Mouse (Mus musculus) adrenal gland, postnatal 36 days (tissue): ENCODE measurements around the gene Slc19a1. TPM values are rescaled to one million over a fixed set of nuclear protein-coding genes. Genes with fewer than 3 reads are reported as not detected.

Source experiments
- DNase-seq, 2 experiments: peaks; one replicate each; pipeline ENCODE4 v3.0.0; 2021; ENCODE audit warnings: mixed read lengths in 1 of 2
- total RNA-seq, 2 experiments: library from RNA; stranded (reverse); gene quantifications; 2 replicates each; pipeline ENCODE4 v1.2.3; 2021

Gene Slc19a1
- total RNA-seq, 2 experiments from 2014 or later, result 19.3 to 25.1 TPM

DNA sequence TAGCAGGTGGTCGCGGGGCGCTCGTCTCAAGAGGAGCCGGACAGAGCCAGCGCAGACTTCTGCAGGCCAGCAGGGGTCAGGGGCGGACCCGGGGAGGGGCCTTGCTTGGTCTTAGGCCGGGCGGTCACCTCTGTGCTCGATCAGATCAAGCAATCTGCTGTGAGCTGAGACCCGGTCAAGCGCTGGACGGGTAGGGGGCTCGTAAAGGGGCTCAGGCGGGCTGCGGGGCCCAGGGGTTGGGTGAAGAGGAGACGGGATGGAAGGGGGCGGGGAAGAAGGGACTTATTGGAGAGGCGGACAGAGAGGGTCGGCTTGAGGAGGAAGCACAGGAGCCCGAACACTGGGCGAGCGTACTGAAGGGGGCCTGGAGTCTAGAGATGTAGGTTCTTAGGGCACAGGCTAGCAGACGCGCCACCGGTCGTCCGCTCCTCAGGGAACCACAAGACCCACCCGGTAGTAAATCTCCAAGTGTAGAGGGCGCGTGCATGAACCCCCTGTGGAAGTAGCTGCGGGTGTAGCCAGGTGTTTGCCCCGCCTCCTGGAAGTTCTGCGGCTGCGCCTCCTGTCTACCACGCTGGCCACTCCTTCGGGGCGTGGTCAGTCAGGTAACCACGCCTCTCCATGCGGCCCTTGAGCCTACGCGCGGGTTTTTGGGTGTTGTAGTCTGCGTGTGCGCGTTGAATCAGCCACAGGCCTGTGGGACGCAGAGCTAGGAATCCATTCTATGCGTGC, 716 bp downstream of the Slc19a1 start:
- peak; percentile 95 to 98 for DNase-seq

DNA sequence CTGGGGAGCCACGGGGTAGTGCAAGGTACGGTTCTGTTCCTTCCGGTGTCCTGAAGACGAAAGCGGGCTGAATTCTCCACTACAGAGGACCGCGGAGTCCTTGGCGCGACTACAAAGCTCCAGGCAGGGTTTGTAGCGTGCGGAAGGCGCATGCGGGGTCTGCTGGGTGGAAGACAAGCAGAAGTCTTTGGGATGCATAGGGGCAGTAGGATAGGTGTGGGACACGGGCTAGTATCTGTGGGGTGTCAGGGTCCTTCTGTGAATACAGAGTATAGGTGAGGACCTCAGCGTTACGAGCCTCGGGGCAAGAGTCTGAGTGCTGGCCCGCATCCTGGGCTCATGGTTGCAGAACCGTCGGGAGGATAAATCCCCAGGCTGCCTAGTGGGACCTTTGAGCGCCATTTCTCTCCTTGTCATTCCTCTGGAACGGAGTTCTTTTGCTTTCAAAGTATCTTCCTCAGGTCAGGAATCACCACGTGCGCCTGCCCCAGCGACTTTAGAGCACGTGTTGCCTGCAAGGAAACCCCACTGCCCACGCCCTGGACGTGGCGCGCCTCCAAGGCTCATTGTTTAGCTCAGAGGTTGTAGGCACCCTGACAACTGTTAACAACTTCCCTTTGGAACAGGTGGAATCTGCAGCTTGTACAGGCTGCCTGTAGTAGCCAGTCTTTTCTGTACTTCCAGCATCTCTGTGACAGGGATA, 1.4 kb downstream of the Slc19a1 start:
- peak; percentile 59 to 70 for DNase-seq

DNA sequence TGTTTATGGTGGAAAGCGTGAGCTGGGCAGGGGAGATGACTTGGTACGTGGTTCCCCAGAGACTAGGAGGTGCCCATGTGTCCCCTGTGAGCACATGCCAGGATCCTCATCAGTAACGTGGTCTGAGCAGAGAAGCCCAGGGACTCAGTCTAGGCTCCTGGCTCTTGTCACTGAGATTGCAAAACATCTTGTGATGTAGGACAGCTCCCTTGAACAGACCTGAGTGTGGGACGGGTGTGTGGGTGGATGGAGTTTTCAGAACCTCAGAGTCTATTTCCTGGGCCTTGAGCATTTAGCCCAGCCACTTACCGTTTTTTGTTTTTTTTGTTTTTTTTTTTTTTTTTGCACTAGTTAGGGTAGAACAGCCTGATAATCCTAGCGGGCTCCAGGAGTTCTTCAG, 3.4 kb downstream of the Slc19a1 start:
- DNase-seq, result no peak

DNA sequence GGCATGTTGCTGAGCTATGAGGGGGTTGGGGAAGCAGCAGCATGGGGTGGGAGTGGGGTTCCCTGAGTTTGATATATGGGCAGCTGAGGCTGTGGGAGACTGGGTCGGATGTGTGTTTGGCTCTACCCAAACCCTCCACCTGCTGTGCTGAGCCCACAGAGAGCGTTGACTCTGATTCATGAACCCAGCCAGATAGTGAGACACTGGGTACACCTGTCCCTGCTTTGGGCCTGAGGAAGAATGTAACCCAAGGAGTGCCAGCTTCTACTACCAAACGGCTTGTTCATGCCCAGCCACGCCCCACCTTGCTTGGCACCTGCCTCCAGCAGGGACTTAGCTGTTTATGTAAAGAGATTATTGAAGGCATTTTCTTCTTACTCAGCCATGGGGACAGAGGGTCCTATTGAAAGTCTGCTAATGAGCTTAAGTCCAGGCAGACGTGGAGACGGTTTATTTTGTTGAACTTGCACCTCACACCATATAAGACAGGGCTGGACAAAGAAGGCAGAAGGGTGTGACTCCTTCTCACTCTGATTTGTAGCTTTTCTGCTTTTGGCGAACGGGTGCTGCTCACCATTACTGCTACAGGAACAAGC, 6.6 kb downstream of the Slc19a1 start:
- no peak for DNase-seq

DNA sequence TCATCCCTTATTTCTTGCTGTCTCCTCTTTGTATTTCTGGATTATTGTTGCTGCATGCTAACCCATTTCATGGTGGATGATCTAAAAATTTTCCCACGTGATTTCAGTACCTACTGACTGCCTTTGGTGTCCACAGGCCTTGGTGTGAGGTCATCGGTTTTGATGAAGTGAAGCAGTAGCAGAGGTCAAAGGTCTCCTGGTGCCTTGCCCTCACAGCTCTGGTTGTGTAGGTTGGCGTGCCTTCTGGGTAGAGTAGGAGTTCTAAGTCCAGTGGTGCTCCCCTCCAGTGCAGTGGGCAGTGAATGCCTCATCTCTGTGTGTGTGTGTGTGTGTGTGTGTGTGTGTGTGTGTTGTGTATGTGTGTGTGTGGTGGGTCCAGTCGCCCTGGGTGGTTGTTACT, 16.2 kb downstream of the Slc19a1 start:
- DNase-seq, result no peak

DNA sequence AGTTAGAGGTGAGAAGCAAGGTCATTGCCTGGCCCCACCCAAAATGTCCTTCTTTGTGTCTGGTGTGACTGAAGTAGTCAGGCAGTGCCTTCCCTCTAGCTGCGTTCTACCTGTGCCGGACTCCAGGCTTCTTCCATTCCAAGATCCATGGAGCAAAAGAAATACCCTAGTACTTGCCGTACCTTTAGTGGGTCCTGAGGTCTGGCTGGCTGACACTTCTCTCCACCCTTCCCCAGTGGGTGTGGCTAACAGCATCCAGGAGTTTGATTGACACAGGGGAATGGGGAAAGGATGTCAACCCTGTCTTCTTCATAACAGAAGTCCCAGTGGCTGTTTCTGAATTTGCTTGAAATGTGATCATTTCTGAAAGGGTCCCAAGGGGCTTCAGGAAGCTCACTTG, 16.6 kb downstream of the Slc19a1 start:
- DNase-seq, result no peak

DNA sequence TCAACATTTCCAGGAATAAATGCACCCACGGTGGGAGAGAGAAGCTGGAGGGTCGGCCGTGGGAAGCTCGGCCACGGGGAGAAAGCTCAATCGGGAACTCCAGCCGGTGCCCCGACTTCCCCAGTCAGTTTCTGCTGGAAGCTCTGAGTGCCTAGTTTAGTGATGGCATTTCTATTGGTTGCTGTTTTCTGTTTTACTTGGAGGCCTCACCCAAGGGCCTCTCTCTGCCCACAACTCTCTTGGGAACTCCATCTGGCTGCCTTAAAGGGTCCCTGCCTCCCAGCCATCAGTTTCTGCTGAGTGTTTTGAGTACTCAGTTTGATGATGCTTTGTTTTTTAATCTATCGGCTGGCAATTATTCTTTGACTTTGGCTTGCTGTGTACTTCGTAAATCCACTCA, 24.7 kb downstream of the Slc19a1 start:
- DNase-seq, result no peak

DNA sequence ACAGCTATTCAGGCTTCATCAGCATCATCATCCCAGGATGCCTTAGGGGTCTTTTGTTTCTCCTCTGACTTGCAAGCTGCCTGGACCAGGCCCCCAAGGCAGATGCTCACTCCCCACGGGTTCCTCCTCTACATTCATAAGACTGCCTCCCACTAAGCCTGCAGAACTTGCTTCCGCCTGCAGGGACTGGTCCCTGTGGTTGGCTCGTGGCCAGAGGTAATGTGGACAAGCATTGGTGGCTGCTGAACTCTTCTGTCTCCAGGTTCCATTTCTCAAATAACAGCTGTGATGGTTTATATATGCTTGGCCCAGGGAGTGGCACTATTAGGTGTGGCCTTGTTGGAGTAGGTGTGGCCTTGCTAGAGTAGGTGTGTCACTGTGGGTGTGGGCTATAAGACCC, 29.4 kb downstream of the Slc19a1 start:
- no peak for DNase-seq

DNA sequence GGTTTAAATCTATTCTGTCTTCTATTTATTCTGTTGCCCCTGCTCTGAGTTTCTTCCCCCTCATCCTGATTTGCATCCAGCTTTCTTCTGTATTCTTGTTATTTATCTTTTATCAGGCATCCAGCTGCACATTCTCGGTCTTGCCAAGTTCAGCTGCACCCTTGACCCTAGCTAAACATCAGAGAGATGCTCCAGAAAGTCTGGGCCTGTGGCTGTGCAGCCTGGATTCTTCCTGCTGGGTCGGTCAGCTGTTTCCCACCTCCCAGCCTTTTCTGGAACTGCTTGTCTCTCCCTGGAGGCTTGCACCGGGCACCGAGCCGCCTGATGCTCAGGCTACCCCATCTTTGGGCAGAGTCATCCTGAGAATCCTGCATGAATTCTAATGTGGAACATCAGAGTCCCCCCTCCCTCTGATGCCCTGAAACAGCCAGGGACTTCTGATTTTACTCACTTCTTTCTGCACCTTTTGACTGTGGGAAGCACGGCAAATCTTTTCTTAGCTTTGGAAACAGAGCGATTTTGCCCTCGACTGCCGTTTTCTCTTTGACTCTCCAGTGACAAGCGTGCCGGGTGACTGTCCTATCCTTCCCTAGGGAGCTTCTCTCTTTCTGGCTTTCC, 30.5 kb downstream of the Slc19a1 start:
- peak; percentile 28 to 50 for DNase-seq

DNA sequence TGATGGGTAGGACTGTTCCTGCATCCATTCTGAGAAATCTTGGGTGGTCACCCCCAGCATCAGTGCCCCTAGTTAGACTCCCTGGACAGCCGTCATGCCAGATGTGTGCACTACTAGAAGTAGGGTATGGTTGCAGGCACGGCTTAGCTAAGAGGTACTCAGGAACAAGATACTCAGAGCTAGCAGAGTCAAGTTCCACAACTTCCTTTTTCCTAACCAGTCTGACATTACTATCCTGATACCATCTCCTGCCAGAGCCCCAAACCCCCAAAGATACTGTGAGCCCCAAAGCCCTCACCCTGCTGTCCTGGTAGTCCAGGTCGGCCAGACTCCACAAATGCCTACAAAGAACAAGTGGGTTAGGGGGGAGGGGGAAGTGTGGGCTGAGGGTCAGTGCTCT, 32.2 kb downstream of the Slc19a1 start:
- no peak for DNase-seq

DNA sequence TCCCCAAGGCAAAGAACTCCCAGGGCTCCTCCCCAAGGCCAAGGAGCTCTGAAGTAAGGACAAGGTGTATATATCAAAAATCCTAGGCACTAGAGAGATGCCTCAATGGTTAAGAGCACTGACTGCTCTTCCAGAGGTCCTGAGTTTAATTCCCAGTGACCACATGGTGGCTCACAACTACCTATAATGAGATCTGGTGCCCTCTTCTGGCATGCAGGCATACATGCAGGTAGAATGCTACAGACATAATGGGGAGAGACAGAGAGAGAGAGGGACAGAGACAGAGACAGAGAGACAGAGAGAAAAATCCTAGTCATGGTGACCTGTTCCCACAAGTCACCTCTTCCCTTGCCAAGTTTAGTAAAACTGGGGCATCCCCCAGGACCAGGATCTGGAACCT, 32.6 kb downstream of the Slc19a1 start:
- no peak for DNase-seq

DNA sequence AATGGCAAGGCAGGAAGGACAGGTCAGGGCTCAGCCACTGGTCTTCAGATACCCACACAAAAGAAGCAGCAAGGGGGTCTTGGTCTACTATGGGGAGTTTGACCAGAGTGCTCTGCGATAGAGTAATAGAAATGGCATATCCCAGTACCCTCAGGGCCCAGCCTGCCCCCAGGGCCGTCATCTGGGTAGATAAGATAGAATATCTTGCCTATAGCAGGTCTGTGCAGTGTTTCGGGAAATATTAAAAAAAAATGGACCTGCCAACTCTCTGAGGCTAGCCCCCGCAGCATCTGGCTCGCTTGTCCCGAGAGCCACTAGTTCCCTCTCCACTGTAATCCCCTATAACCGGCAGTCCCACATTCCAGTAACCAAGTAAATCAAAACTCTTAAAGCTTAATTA, 36.4 kb downstream of the Slc19a1 start:
- no peak for DNase-seq

DNA sequence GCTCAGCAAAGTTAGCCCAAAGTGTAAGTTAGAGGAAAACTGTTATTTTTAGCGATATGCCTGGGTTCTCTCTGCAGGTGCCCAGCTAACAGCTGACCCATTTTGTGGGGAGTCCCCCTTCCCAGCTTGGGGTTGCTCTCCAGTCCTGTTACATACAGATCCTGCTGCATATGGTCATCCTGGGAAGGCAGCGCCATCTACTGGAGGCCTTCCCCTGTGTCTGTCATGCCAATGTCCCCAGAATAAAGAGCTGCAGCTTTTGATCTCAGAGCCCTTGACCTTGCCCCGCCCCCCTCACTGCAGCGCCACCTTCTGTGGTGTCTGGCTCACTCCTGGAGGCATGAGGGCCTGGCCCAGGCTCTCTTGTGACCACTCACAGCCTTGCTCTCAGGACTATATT, 38.0 kb downstream of the Slc19a1 start:
- peak; percentile 81 to 88 for DNase-seq

DNA sequence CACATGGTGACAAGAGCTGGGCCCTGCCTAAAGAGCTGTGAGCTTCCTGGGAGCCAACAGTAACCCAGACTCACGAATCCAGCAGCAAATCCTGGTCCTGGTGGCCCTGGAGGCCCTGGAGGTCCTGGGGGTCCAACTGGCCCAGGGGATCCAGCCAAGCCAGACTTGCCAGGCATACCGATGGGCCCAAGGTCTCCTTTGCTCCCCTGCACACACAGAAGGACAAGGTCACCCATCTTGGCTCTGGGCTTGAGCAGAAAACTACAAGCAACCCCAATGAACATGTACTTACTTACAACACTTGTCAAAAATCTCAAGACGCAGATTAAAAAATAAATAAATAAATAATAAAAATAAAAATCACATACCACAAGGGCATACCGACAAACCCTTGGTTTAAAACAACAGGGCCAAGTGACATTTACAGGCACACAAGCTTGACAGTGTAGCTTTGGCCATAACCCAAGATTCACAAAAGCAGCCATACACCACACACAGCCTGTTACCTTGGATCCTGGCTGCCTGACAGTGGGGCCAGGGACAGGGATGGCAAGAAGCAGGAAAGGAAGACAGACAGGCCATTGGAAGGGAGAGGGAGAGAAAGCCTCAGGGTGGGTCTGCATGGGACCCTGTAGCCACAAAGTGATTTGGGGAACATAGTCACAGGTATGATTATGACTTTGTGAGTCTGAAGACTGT, 42.4 kb downstream of the Slc19a1 start:
- peak; percentile 51 to 63 for DNase-seq

DNA sequence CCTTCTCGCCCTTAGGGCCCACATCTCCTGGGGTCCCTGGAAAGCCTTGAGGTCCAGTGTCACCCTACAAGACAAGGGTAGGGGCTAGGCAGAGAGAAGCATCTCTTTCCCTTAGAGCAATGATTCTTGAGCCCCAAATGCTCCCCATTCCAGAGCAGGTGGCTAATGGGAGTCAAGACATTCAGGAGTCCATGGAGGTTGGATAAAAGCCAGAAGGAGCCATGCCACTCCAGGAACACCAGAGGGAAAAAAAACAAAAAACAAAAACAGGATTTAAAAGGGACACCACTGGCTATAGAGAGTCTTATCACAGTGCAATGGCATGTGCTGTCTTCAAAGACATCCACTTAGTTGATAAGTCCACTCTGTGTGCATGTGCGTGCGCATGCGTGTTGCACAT, 46.4 kb downstream of the Slc19a1 start:
- no peak for DNase-seq

DNA sequence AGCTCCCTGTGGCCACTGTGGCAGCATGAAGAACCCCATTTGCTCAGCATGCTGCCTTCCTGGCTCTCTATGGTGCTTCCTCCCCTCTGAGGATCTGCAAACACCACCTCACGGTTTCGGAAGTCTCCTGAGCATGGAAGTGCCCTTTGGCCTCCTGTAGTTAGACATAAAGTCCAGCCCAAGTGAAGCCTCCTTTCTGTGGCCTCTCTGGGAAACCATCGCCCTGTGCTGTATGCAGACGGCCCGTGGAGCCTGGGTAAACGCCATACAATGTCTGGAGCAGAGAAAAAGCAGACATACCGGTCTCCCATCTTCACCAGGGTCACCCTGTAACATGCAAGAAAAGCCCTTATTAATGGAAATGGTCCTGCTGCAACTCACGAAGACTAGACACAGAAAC, 46.9 kb downstream of the Slc19a1 start:
- no peak for DNase-seq

DNA sequence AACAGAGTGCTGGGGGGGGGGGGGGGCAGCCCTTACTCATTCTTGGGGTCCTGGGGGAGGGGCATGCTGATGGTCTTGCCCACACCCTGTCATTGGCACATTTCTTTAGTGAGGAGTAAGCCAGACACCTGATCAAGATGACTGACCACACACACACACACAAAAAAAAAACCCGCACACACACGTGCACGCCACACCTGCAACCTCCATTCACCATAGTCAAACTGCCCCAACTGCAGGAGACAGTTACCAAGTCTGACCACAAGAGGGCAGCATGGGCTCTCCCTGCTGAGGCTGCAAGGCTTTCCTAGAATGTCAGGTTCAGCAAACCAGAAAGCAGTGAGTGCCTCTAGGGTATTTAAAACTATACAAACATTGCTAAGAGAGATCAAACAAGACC, 50.4 kb downstream of the Slc19a1 start:
- DNase-seq, result peak; percentile 86 to 89

DNA sequence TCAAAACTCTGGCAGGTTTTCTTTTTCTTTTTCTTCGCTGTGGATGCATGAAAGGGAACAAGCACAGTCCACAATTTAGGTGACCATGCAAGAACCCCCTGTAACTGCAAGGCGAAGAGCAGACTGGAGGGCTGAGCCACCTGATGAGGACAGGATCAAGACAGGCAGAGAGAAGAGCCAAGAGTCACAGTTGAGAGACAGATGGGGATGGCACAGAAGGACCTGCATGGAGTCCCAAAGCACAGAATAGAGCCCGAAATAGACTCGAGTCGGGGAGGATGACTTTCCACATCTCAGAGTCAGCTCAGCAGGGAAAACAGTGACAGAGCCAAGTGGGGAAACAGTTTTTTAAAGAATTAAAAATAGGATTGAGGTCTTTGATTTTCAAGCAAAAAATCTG, 50.9 kb downstream of the Slc19a1 start:
- no peak for DNase-seq

DNA sequence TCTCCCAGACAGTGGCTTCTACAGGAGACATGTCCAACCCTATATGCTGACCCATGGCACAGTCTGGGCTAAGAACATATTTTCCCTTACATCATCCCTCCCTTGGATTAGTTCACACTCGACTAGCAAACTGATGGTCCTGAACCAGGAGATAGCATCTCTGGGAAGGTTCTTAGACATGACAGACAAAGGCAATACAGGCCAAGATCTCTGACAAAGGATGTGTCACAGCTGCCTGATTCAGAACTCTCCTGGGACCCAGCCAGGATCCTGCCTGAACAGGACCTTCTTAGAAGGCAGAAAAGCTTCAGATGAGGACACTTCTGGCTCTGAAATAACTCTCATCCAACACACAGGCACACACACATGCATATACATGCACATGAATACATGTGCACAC, 52.5 kb downstream of the Slc19a1 start:
- DNase-seq, result peak; percentile 80 to 82

DNA sequence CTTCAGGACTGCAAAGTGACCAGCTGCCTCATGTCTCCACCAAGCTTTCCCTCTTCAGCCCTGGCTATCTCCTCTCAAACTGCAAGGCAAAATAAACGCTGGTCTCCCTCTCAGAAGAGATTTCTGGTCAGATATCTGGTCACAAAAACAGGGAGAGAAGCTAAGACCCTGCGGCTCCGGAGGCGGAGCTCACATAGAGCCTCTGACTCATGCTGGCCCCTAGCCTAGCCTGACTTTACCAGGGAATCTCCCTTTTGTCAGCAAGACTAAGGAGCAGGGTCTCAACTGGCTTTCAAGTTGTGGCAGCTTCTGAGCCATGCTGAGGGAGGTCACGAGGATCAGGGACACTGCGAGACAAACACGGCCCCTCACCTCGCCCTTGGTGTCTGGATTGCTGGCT, 57.3 kb downstream of the Slc19a1 start:
- peak; percentile 84 to 85 for DNase-seq

DNA sequence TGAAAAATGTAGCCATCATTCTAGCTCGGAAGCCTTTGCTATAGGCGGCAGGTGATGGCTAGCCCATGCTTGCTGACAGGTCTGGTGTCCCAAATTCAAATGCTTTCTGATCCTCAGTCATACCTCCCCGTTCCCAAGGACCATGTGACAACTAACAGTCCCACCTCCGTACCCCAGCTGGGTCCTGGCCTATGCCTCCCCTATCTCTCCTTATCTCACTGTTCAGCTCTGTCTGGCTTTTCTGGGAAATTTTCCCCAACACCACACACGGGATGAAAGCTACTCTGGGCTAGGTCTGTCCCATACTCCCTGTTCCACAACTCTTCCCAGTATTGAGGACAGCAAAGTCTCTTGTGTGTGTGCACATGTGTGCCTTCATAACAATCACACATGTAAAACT, 58.0 kb downstream of the Slc19a1 start:
- no peak for DNase-seq

DNA sequence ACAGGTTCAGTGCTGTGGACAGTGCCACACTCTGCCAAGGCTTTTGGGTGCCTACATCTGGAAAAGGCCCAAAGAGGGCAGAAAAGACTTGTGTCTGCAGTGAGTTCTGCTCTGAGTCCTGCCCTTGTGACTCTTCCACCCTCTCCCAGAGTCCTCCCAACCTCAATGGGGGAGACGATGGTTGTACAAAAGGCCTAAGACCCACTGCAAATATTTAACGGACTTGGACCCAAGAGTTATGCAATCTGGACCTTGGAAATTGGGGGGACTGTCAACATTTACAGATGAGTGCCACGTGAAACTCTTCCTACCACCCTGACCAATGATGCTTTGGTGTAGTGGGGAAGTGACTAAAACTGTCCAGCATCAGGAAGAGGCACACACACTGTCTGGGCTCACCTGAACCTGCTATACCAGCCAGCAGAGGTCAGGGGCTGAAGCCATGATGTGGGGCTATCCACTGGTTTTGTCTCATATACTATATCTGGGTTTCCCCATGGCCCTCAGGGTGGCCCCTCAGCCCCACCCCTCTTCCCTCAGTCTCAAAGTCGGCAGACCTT, 59.6 kb downstream of the Slc19a1 start:
- DNase-seq, result no peak
